Mouse (Mus musculus): Measurements from ENCODE around the gene Grhl1.

DNA sequence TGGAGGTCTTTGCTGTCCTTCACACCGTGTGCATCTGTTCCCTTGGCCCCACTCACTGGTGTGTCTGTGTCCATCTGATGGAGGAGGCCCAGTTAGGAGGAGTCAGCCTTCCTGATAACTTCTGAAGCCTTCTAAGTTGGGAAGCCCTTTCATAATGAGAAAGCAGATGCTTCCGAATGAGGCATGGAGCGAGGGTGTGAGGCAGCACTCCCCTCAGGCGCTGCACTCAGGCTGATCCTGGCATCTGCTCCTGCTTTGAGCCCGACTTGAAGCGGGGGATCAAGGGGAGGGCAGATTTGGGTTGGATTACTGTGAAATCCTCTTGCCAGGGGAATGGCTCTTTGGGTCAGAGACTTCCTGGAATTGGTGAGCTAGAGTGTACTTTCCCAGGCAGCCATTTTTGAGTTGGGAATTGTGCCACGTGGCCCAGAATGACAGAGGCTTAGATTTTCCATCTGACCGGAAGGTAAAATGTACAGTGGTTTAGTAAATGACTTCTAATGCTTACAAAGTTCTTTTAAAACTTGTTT lies 27.3 kb downstream of the Grhl1 start:
- no peak for TF ChIP-seq EP300 (IDR thresholded peaks at IDR 0.05; ENCODE audit: low read depth)
- TF ChIP-seq CTCF (IDR thresholded peaks at IDR 0.05; ENCODE audit: low read depth), result no peak
